Mouse (Mus musculus): ENCODE results near the gene Olfr523. TPM values are rescaled to one million over a fixed set of nuclear protein-coding genes. Genes with fewer than 3 reads are reported as not detected.

Gene Olfr523
- polyA plus RNA-seq, 1 experiment from 2014 or later: not detected

DNA sequence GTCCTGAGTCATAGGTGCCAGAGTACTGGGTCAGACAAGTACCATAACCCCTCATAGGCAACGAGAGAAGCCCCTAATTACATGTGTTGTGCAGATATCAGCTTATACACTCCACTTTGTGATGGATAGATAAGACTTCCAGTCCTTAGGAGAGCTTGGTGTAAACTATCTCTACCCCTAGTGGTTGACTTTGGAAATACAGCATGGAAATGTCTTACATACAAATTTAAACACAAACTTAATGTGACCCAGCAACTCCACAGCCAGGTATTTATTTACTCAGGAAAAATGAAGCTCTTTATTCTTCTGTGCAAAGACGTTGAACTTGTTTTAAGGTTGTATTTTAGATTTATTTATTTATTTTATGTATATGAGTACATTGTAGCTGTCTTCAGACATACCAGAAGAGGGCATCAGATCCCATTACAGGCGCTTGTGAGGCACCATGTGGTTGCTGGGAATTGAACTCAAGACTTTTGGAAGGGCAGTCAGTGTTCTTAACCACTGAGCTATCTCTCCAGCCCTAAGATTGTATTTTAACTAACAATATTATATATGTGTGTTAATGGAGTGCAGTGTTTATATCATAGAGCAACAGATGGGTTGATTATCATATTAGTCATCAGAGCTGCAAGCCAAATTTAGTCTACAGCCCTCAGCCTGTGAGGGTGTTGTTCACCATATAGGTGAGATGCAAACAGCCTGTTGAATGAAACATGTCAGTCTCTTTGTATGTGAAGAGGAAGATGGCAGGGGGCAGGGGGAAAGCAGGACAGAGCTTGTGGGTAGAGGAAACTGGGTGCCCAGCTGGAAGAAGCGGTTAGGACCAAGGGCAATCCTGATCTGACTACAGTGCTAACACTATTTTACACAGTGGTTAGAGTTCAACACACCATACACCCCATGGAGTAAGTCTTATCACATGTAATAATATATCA lies 15.6 kb downstream of the Olfr523 start:
- ATAC-seq (ENCODE audit: low read depth): no peak
- no peaks in the 10 kb centered on the region for H3K36me3 ChIP-seq (ENCODE audit: control insufficient read depth, insufficient read depth, low read length)
- no peak overlapping the region for H3K27ac ChIP-seq (ENCODE audit: low read length)
- no peak overlapping the region for H3K4me2 ChIP-seq (ENCODE audit: low read depth, low read length)
- 45% methylated on average over 4 of the region's 4 CpGs for WGBS
- no peak overlapping the region for H3K9ac ChIP-seq (ENCODE audit: low read length)
- H3K4me1 ChIP-seq (replicated peaks; ENCODE audit: control insufficient read depth, insufficient read depth, low read length): no peaks in the 10 kb centered on the region
- no peaks in the 10 kb centered on the region for H3K9me3 ChIP-seq (ENCODE audit: control insufficient read depth, low read length)
- no peaks in the 10 kb centered on the region; the same call in 1 of the 2 replicates for H3K27me3 ChIP-seq (ENCODE audit: control insufficient read depth, insufficient read depth, low read depth, low read length)
- H3K4me3 ChIP-seq (ENCODE audit: low read length): no peak overlapping the region

DNA sequence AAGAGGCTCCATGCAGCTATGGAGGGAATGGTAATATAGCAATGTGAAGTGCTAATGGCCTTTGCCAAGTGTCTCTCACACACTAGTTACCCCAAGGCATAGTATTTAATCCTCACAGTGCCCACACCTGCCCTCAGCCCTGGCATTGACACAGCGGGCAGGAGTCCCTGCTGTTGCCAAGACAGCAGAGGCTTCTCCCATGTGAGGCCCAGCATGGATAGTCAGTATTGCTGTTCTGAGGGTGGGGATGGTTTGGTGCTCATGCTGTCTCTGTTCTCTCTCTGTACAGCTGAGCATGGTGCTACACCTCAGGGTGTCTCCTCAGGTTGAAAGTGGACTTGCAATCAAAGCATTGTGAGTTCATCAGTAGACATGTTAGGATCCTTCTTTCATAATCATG lies 17.4 kb downstream of the Olfr523 start:
- 78% methylated on average over 1 of the region's 1 CpGs for WGBS
- Histone ChIP-seq H3K9me3 (ENCODE audit: control insufficient read depth, low read length) (no peaks in the 10 kb centered on the region), H3K4me2 (ENCODE audit: low read depth, low read length) (no peak overlapping the region), H3K4me3 (ENCODE audit: low read length) (no peak overlapping the region), H3K9ac (ENCODE audit: low read length) (no peak overlapping the region), H3K4me1 (replicated peaks; ENCODE audit: control insufficient read depth, insufficient read depth, low read length) (no peaks in the 10 kb centered on the region), H3K36me3 (ENCODE audit: control insufficient read depth, insufficient read depth, low read length) (no peaks in the 10 kb centered on the region), H3K27me3 (ENCODE audit: control insufficient read depth, insufficient read depth, low read depth, low read length) (no peaks in the 10 kb centered on the region; the same call in 1 of the 2 replicates), H3K27ac (ENCODE audit: low read length) (no peak overlapping the region)
- ATAC-seq (ENCODE audit: low read depth): no peak

DNA sequence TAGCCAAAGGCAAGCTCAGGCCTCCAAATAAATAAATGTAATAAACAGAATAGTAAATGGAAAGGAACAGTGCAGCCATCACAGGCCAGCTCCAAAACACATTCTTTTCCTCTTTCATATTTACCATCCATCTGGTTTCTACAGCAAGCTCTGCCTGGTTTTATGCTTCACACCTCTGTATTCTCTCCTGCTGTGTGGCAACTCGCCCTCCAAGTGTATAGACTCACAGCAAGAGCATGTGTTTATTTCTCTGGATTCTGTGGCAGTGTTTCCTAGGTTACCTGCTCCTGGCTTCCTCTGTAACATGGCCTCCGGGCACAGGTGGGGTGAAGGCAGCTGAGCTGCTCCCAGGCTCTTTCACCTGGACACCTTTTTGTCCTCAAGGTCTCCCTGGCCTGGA lies 19.4 kb downstream of the Olfr523 start:
- H3K36me3 ChIP-seq (ENCODE audit: control insufficient read depth, insufficient read depth, low read length): no peaks in the 10 kb centered on the region
- ATAC-seq (ENCODE audit: low read depth): no peak
- no peak overlapping the region for H3K27ac ChIP-seq (ENCODE audit: low read length)
- H3K4me2 ChIP-seq (ENCODE audit: low read depth, low read length): no peak overlapping the region
- H3K9me3 ChIP-seq (ENCODE audit: control insufficient read depth, low read length): no peaks in the 10 kb centered on the region
- H3K9ac ChIP-seq (ENCODE audit: low read length): no peak overlapping the region
- WGBS: 43% methylated on average over 2 of the region's 2 CpGs
- H3K4me1 ChIP-seq (replicated peaks; ENCODE audit: control insufficient read depth, insufficient read depth, low read length): no peaks in the 10 kb centered on the region
- no peaks in the 10 kb centered on the region for H3K27me3 ChIP-seq (ENCODE audit: control insufficient read depth, insufficient read depth, low read depth, low read length)
- no peak overlapping the region for H3K4me3 ChIP-seq (ENCODE audit: low read length)

DNA sequence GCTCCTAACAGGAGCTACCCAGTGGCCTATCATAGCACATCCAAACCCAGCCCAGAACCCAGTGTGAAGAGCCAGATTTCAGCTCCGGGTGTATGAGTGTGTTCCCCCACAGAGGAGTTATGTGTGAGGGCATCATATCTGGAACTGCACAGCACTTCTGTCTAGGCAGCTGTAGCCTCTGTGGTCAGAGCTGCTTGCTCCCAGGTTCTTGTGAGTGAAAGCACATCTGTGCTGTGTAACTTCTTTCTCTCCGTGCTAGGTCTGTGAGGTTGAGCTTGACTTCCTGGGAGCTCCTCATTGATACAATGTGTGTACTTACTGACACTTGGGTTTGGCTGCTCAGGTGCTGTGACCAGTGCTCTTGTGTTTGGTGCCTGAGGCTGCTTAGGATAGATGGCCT lies 19.8 kb downstream of the Olfr523 start:
- H3K4me2 ChIP-seq (ENCODE audit: low read depth, low read length): no peak overlapping the region
- no peaks in the 10 kb centered on the region for H3K27me3 ChIP-seq (ENCODE audit: control insufficient read depth, insufficient read depth, low read depth, low read length)
- no peaks in the 10 kb centered on the region for H3K4me1 ChIP-seq (replicated peaks; ENCODE audit: control insufficient read depth, insufficient read depth, low read length)
- no peaks in the 10 kb centered on the region for H3K36me3 ChIP-seq (ENCODE audit: control insufficient read depth, insufficient read depth, low read length)
- H3K27ac ChIP-seq (ENCODE audit: low read length): no peak overlapping the region
- WGBS: 63% methylated on average over 2 of the region's 2 CpGs
- no peak overlapping the region for H3K4me3 ChIP-seq (ENCODE audit: low read length)
- no peak for ATAC-seq (ENCODE audit: low read depth)
- no peaks in the 10 kb centered on the region for H3K9me3 ChIP-seq (ENCODE audit: control insufficient read depth, low read length)
- no peak overlapping the region for H3K9ac ChIP-seq (ENCODE audit: low read length)

DNA sequence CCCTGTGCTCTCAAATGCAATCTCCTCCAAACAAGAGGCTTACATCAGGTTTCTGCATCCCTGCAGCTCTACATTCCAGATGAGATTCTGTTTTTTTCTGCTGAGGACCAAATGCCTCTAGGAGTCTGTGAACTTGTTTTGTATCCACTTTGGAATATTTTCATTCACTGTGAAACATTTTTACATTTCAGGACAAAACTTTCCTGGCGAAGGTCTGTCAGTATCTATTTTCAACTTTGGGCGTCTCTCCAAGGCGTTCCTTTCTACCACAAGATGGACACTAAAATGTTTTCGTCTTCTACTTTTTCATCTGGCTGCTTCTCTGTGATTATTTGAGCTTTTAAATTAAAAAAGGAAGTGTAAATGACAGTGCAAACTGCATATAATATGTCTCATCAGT lies 21.0 kb downstream of the Olfr523 start:
- no peaks in the 10 kb centered on the region for H3K4me1 ChIP-seq (replicated peaks; ENCODE audit: control insufficient read depth, insufficient read depth, low read length)
- no peaks in the 10 kb centered on the region for H3K36me3 ChIP-seq (ENCODE audit: control insufficient read depth, insufficient read depth, low read length)
- no peak overlapping the region for H3K4me3 ChIP-seq (ENCODE audit: low read length)
- 79% methylated on average over 4 of the region's 4 CpGs for WGBS
- H3K9me3 ChIP-seq (ENCODE audit: control insufficient read depth, low read length): no peaks in the 10 kb centered on the region
- no peaks in the 10 kb centered on the region for H3K27me3 ChIP-seq (ENCODE audit: control insufficient read depth, insufficient read depth, low read depth, low read length)
- H3K27ac ChIP-seq (ENCODE audit: low read length): no peak overlapping the region
- H3K4me2 ChIP-seq (ENCODE audit: low read depth, low read length): no peak overlapping the region
- no peak for ATAC-seq (ENCODE audit: low read depth)
- H3K9ac ChIP-seq (ENCODE audit: low read length): no peak overlapping the region

DNA sequence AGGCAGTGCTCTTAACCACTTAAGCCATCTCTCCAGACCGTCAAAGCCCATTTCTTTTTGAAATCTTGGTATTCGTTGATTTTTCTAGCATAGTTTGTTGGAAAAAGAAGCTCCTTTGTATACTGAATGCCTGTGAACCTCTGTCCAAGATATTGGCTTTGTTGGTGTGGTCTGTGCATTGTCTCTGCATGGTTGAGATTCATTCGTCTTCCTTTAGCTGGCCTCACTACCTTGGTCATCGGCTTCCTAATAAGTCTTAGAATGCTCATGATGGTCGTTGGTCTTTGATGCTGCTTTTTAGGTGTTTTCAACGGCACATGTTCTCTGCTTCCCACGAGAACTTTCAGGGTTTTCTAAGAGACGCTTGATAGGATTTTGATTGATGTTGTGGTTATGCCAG lies 23.0 kb downstream of the Olfr523 start:
- Histone ChIP-seq H3K4me2 (ENCODE audit: low read depth, low read length) (no peak overlapping the region), H3K9me3 (ENCODE audit: control insufficient read depth, low read length) (no peaks in the 10 kb centered on the region), H3K27ac (ENCODE audit: low read length) (no peak overlapping the region), H3K27me3 (ENCODE audit: control insufficient read depth, insufficient read depth, low read depth, low read length) (no peaks in the 10 kb centered on the region), H3K4me3 (ENCODE audit: low read length) (no peak overlapping the region), H3K36me3 (ENCODE audit: control insufficient read depth, insufficient read depth, low read length) (no peaks in the 10 kb centered on the region), H3K4me1 (replicated peaks; ENCODE audit: control insufficient read depth, insufficient read depth, low read length) (no peaks in the 10 kb centered on the region), H3K9ac (ENCODE audit: low read length) (no peak overlapping the region)
- ATAC-seq (ENCODE audit: low read depth): no peak
- 72% methylated on average over 8 of the region's 8 CpGs for WGBS

DNA sequence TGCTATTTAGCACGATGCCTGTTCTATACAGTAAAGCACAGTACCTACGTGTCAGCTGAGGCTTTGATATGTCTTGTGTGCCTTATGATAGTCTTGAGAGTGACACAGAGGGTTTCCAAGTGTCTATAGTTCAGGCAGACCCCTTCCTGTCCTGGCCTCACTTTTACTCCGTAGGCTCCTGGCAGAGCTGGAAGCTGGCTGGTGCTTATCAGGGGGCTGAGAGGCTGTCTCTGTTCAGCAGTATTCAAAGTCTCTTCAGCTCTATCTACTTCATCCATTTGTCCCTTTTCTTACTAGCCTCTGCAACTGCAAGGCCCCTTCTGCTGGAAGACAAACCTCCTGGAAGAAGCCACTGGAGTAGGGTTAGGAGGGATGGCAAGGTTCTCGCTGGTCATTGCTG lies 28.1 kb downstream of the Olfr523 start:
- no peak overlapping the region for H3K4me2 ChIP-seq (ENCODE audit: low read depth, low read length)
- H3K9ac ChIP-seq (ENCODE audit: low read length): no peak overlapping the region
- H3K36me3 ChIP-seq (ENCODE audit: control insufficient read depth, insufficient read depth, low read length): no peaks in the 10 kb centered on the region
- 85% methylated on average over 4 of the region's 4 CpGs for WGBS
- no peak for ATAC-seq (ENCODE audit: low read depth)
- no peaks in the 10 kb centered on the region for H3K9me3 ChIP-seq (ENCODE audit: control insufficient read depth, low read length)
- H3K4me1 ChIP-seq (replicated peaks; ENCODE audit: control insufficient read depth, insufficient read depth, low read length): no peaks in the 10 kb centered on the region
- no peaks in the 10 kb centered on the region for H3K27me3 ChIP-seq (ENCODE audit: control insufficient read depth, insufficient read depth, low read depth, low read length)
- H3K27ac ChIP-seq (ENCODE audit: low read length): no peak overlapping the region
- H3K4me3 ChIP-seq (ENCODE audit: low read length): no peak overlapping the region

DNA sequence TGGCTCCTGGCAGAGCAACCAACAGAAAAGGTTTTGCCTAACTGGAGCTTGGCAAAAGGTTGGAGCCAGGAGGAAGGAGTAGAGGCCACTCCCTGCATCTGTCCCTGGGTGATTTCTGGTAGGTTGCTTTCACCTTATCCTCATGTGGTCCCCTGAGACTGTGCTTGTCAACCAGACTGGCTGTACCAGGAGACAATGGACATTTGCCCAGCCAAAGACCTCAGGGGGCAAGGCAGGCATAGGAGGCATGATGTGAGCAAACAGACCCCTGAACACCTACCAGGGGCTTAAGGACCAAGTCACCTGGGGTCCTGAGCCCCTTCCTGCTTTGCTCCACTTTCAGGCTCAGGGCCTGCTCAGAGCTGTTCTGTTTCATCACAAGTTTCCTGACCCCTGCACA lies 32.8 kb downstream of the Olfr523 start, which contains the start of gene Olfr524:
TSS of gene Olfr524 (minus strand) at position 101 of the 400 bp plus-strand sequence.
- Histone ChIP-seq H3K9me3 (ENCODE audit: control insufficient read depth, low read length) (no peaks in the 10 kb centered on the region), H3K36me3 (ENCODE audit: control insufficient read depth, insufficient read depth, low read length) (no peaks in the 10 kb centered on the region), H3K27ac (ENCODE audit: low read length) (no peak within 1 kb of the TSS), H3K4me2 (ENCODE audit: low read depth, low read length) (no peak within 1 kb of the TSS), H3K27me3 (ENCODE audit: control insufficient read depth, insufficient read depth, low read depth, low read length) (no peaks in the 10 kb centered on the region), H3K4me3 (ENCODE audit: low read length) (no peak within 1 kb of the TSS), H3K9ac (ENCODE audit: low read length) (no peak within 1 kb of the TSS), H3K4me1 (replicated peaks; ENCODE audit: control insufficient read depth, insufficient read depth, low read length) (no peaks in the 10 kb centered on the region)
- ATAC-seq (ENCODE audit: low read depth): no peak

DNA sequence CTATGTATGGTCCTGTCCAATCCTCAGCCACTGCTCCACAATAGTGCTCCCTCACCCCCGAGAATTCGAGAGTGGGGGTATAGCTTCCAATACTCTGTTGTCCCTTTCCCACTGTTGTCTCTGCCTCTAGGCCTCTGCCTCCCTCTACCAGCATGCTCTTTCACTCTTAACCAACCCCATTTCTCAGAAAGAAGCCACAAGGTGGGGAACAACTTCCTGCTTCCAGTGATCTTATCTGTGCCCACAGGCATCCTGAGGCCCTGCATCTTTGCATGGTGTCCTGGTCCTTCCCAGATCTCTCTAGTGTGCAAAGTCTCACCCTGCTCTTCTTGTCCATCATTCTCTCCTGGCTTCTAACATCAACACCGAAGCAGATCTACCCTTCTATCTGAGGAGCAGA lies 33.9 kb downstream of the Olfr523 start:
- Histone ChIP-seq H3K9ac (ENCODE audit: low read length) (no peak overlapping the region), H3K4me2 (ENCODE audit: low read depth, low read length) (no peak overlapping the region), H3K4me1 (replicated peaks; ENCODE audit: control insufficient read depth, insufficient read depth, low read length) (no peaks in the 10 kb centered on the region), H3K9me3 (ENCODE audit: control insufficient read depth, low read length) (no peaks in the 10 kb centered on the region), H3K4me3 (ENCODE audit: low read length) (no peak overlapping the region), H3K27ac (ENCODE audit: low read length) (no peak overlapping the region), H3K27me3 (ENCODE audit: control insufficient read depth, insufficient read depth, low read depth, low read length) (no peaks in the 10 kb centered on the region), H3K36me3 (ENCODE audit: control insufficient read depth, insufficient read depth, low read length) (no peaks in the 10 kb centered on the region)
- 81% methylated on average over 3 of the region's 3 CpGs for WGBS
- no peak for ATAC-seq (ENCODE audit: low read depth)

Measured in lung, embryonic 16.5 days (tissue).